Mouse (Mus musculus) Muller cell, postnatal 12 days (primary cell): ENCODE measurements around the gene Pmp22.

Experiments used
- DNase-seq: peaks from one replicate; pipeline ENCODE4 v3.0.0-alpha.2; 2015; ENCODE audit errors: inconsistent ontology term

Gene Pmp22

GRCm38 (mm10) chr11:63127513-63127912 is 1.3 kb upstream of the Pmp22 start:
- no peak for DNase-seq

GRCm38 (mm10) chr11:63129375-63129774 is 593 bp downstream of the Pmp22 start:
- no peak for DNase-seq

- no peak for DNase-seq
Observed at GRCm38 (mm10) chr11:63129840-63130239, 1.1 kb downstream of the Pmp22 start.

- DNase-seq: peak; percentile 97
Observed at GRCm38 (mm10) chr11:63130497-63130896, 1.7 kb downstream of the Pmp22 start.

GRCm38 (mm10) chr11:63131001-63131692 is 2.4 kb downstream of the Pmp22 start:
- DNase-seq: peak; percentile 89

- no peak for DNase-seq
Observed at GRCm38 (mm10) chr11:63131693-63132040, 2.9 kb downstream of the Pmp22 start.

GRCm38 (mm10) chr11:63132151-63132500 is 3.3 kb downstream of the Pmp22 start:
- peak; percentile 70 for DNase-seq

- DNase-seq: peak; percentile 95
Observed at GRCm38 (mm10) chr11:63132501-63133435, 4.0 kb downstream of the Pmp22 start.

- peak; percentile 29 for DNase-seq
Observed at GRCm38 (mm10) chr11:63134021-63134420, 5.2 kb downstream of the Pmp22 start.

- DNase-seq: no peak
Observed at GRCm38 (mm10) chr11:63134742-63135482, 6.1 kb downstream of the Pmp22 start.

GRCm38 (mm10) chr11:63135622-63136021 is 6.8 kb downstream of the Pmp22 start:
- peak; percentile 96 for DNase-seq

- peak; percentile 78 for DNase-seq
Observed at GRCm38 (mm10) chr11:63136205-63136604, 7.4 kb downstream of the Pmp22 start.

- no peak for DNase-seq
Observed at GRCm38 (mm10) chr11:63136836-63137416, 8.1 kb downstream of the Pmp22 start.

- DNase-seq: no peak
Observed at GRCm38 (mm10) chr11:63138739-63139138, 10.0 kb downstream of the Pmp22 start.

GRCm38 (mm10) chr11:63142311-63142710 is 13.5 kb downstream of the Pmp22 start:
- no peak for DNase-seq

GRCm38 (mm10) chr11:63142816-63143215 is 14.0 kb downstream of the Pmp22 start:
- DNase-seq: no peak

- DNase-seq: no peak
Observed at GRCm38 (mm10) chr11:63143486-63143885, 14.7 kb downstream of the Pmp22 start.

- no peak for DNase-seq
Observed at GRCm38 (mm10) chr11:63146601-63147000, 17.8 kb downstream of the Pmp22 start.

- DNase-seq: no peak
Observed at GRCm38 (mm10) chr11:63148276-63148675, 19.5 kb downstream of the Pmp22 start.

- no peak for DNase-seq
Observed at GRCm38 (mm10) chr11:63151857-63152256, 23.1 kb downstream of the Pmp22 start.

GRCm38 (mm10) chr11:63157117-63157516 is 28.3 kb downstream of the Pmp22 start:
- no peak for DNase-seq

GRCm38 (mm10) chr11:63160926-63161325 is 32.1 kb downstream of the Pmp22 start:
- DNase-seq: no peak
